Comparison of ENCODE assay signal across 7 mouse cellular contexts in genomic region chr4:142080901-142081630, GRCm38 (mm10). TPM values are rescaled to one million over a fixed set of nuclear protein-coding genes. Genes with fewer than 3 reads are reported as not detected.
DNase-seq lines count a peak whose midpoint lies in the region; ATAC-seq lines count a peak whose summit lies in the region.

No protein-coding gene starts in this region.

- DNase-seq in cerebellum, postnatal 25 days = peak; percentile 87 to 89
- DNase-seq in heart, postnatal 14 days = peak; percentile 46 to 54
- DNase-seq in layer of hippocampus, adult 9-11 months = peak; percentile 45

- 45% methylated on average over 18 of the region's 18 CpGs for WGBS in stomach, embryonic 16.5 days

- peak overlapping the region; percentile 18 for H3K4me3 ChIP-seq in megakaryocyte, embryonic 14.5 days (replicated peaks)
- H3K4me3 ChIP-seq in stomach, embryonic 16.5 days (replicated peaks; ENCODE audit: low read length) = peak overlapping the region; percentile 28

- intact Hi-C loops in heart, postnatal 14 days (cut with DNase I) = no loop called here

- H3K9me3 ChIP-seq in megakaryocyte, embryonic 14.5 days = peaks cover 8% of the 10 kb centered on the region; the same call in 1 of the 2 replicates
- no peaks in the 10 kb centered on the region for H3K9me3 ChIP-seq in stomach, embryonic 16.5 days (replicated peaks; ENCODE audit: control insufficient read depth, low read length)

- peak overlapping the region; percentile 56 for H3K9ac ChIP-seq in stomach, embryonic 16.5 days (ENCODE audit: low read length)

- H3K27me3 ChIP-seq in megakaryocyte, embryonic 14.5 days (replicated peaks) = peaks cover 69% of the 10 kb centered on the region
- no peaks in the 10 kb centered on the region for H3K27me3 ChIP-seq in stomach, embryonic 16.5 days (ENCODE audit: control insufficient read depth, insufficient read depth, low read length)

- H3K36me3 ChIP-seq in megakaryocyte, embryonic 14.5 days (replicated peaks; ENCODE audit: low read length) = no peaks in the 10 kb centered on the region
- no peaks in the 10 kb centered on the region for H3K36me3 ChIP-seq in stomach, embryonic 16.5 days (ENCODE audit: control insufficient read depth, insufficient read depth, low read length)

- H3K4me2 ChIP-seq in stomach, embryonic 16.5 days (ENCODE audit: low read depth, low read length) = peak overlapping the region; percentile 69

- peaks cover 24% of the 10 kb centered on the region for H3K4me1 ChIP-seq in megakaryocyte, embryonic 14.5 days
- peaks cover 44% of the 10 kb centered on the region for H3K4me1 ChIP-seq in stomach, embryonic 16.5 days (ENCODE audit: control insufficient read depth, insufficient read depth, low read length)

- peak overlapping the region; percentile 73; the same call in 1 of the 2 replicates for H3K27ac ChIP-seq in stomach, embryonic 16.5 days (ENCODE audit: low read length)

- ATAC-seq in megakaryocyte, adult 5-6 weeks (ENCODE audit: poor library complexity, severe bottlenecking) = no peak
- no peak for ATAC-seq in stomach, embryonic 16.5 days (ENCODE audit: insufficient read depth, low FRiP score)
- ATAC-seq in activated CD4-positive, CD25-positive, alpha-beta regulatory T cell, adult 4 months = no peak

RNA-seq across cellular contexts. Expression of gene Tmem51, which starts 3.0 kb away (rescaled TPM):
- polyA plus RNA-seq in megakaryocyte, embryonic 14.5 days (2012; ENCODE audit: insufficient read depth, low replicate concordance) = 13.4 TPM in 1 of 2 replicates, not detected in the other
- 16.8 and 18.7 TPM in 2 replicates for total RNA-seq in megakaryocyte, adult 5-6 weeks (2015)
- total RNA-seq in megakaryocyte, adult 5-6 weeks (2017) = 13.5 and 18.7 TPM in 2 replicates
- 10 to 100 TPM; 12.0 to 12.7 TPM for total RNA-seq in heart, postnatal 14 days (2021)
- polyA plus RNA-seq in stomach, embryonic 16.5 days (2015; fragmentation: Nextera tagmentation; extraction: Ambion mirVana) = 79.2 and 87.9 TPM in 2 replicates
- 1 to 10 TPM in 1 of 2 experiments, under 1 TPM in 1; 0.24 to 1.5 TPM for polyA plus RNA-seq in activated CD4-positive, CD25-positive, alpha-beta regulatory T cell, adult 4 months (2017; shearing (Covaris generic))
